Mouse (Mus musculus) Patski (cell line): ENCODE results near the gene Hsf2bp. TPM values are rescaled to one million over a fixed set of nuclear protein-coding genes. Genes with fewer than 3 reads are reported as not detected.

ENCODE experiments used
- ATAC-seq: fragments of 100-300 bp; one replicate; pipeline ENCODE4 v1.8.0; 2021
- CTCF ChIA-PET: fragments of 350-600 bp; sonication (Branson Sonifier 250); formaldehyde crosslinking; loops from one replicate; lab custom pipeline; 2022; ENCODE audit warnings: inconsistent platforms; lab: Charles Lee
- POLR2A ChIA-PET: fragments of 350-600 bp; sonication (Branson Sonifier 250); formaldehyde crosslinking; loops from one replicate; lab custom pipeline; 2022; ENCODE audit warnings: antibody characterized with exemption, inconsistent platforms; lab: Charles Lee
- DNase-seq: peaks from one replicate; pipeline ENCODE4 v3.0.0-alpha.2; 2011; ENCODE audit warnings: low read depth, low spot score
- H3K27me3 ChIP-seq: fragments of 371-371 bp; one replicate; pipeline ENCODE4 v1.5.1; 2021
- CTCF ChIP-seq: fragments of 100-300 bp; IDR thresholded peaks from one replicate; pipeline ENCODE4 v1.5.1; 2021
- in situ Hi-C: fragments of 300-500 bp; cut with MboI; formaldehyde crosslinking; loops from 3 replicates; pipeline ENCODE4 v1.11.1; 2018; ENCODE audit warnings: low pct_unique_long_range_greater_than_20kb, mixed read lengths
- polyA plus RNA-seq: library from polyadenylated mRNA; unstranded; gene quantifications from one replicate; pipeline ENCODE4 v1.2.3, GENCODE M21; 2021

Gene Hsf2bp
- polyA plus RNA-seq, 1 experiment from 2014 or later = 0.64 TPM

GRCm38 (mm10) chr17:31970890-31971289, 65.3 kb downstream of the Hsf2bp start:
- no peak for TF ChIP-seq CTCF
- peak; percentile 7 for ATAC-seq
- DNase-seq = no peak
- CTCF ChIA-PET = interaction anchor here (8.2 kb wide), 1 partner anchor 11 kb away, joined by 51 read pairs; no protein-coding TSS in a partner anchor
- in situ Hi-C loops = no loop called here
- no peaks in the 10 kb centered on the region for H3K27me3 ChIP-seq
- POLR2A ChIA-PET = no interaction called here

- POLR2A ChIA-PET = no interaction called here
- in situ Hi-C loops = no loop called here
- TF ChIP-seq CTCF = no peak
- CTCF ChIA-PET = interaction anchor here (1.0 to 8.2 kb wide), 3 partner anchors 13 to 444 kb away, joined by 3 to 51 read pairs (median 3); no protein-coding TSS in a partner anchor
- H3K27me3 ChIP-seq = no peaks in the 10 kb centered on the region
- DNase-seq = no peak
- ATAC-seq = no peak
These were observed 67.3 kb downstream of the Hsf2bp start for GRCm38 (mm10) chr17:31968801-31969200.

- in situ Hi-C loops = no loop called here
- ChIA-PET CTCF (interaction anchor here (1.3 to 8.2 kb wide), 2 partner anchors 10 to 14 kb away, joined by 3 to 51 read pairs; no protein-coding TSS in a partner anchor), POLR2A (interaction anchor here (0.7 to 3.3 kb wide), 2 partner anchors 15 to 229 kb away, joined by 4 to 15 read pairs; no protein-coding TSS in a partner anchor)
- ATAC-seq = no peak
- TF ChIP-seq CTCF = no peak
- no peak for DNase-seq
- no peaks in the 10 kb centered on the region for H3K27me3 ChIP-seq
These were observed 68.8 kb downstream of the Hsf2bp start for GRCm38 (mm10) chr17:31967311-31967710.

GRCm38 (mm10) chr17:31966566-31966965, 69.6 kb downstream of the Hsf2bp start:
- POLR2A ChIA-PET = interaction anchor here (0.7 to 3.3 kb wide), 3 partner anchors 15 to 27 kb away, joined by 3 to 15 read pairs (median 3); no protein-coding TSS in a partner anchor
- no peak for ATAC-seq

GRCm38 (mm10) chr17:31965623-31966022, 70.5 kb downstream of the Hsf2bp start:
- ChIA-PET CTCF (interaction anchor here (1.3 to 8.2 kb wide), 4 partner anchors 16 to 57 kb away, joined by 3 to 51 read pairs (median 4); no protein-coding TSS in a partner anchor), POLR2A (interaction anchor here (0.7 to 3.3 kb wide), 3 partner anchors 16 to 26 kb away, joined by 3 to 15 read pairs (median 3); no protein-coding TSS in a partner anchor)
- in situ Hi-C loops = no loop called here
- no peak for TF ChIP-seq CTCF
- DNase-seq (peak; percentile 85), ATAC-seq (peak; percentile 66)
- H3K27me3 ChIP-seq = no peaks in the 10 kb centered on the region

More at GRCm38 (mm10) chr17:31966566-31966965, 69.6 kb downstream of the Hsf2bp start:
- no peak for DNase-seq
- CTCF ChIA-PET = interaction anchor here (1.3 to 8.2 kb wide), 3 partner anchors 10 to 29 kb away, joined by 3 to 51 read pairs (median 3); no protein-coding TSS in a partner anchor
- in situ Hi-C loops = no loop called here
- no peaks in the 10 kb centered on the region for H3K27me3 ChIP-seq
- TF ChIP-seq CTCF = no peak

GRCm38 (mm10) chr17:31962930-31963329, 73.2 kb downstream of the Hsf2bp start:
- no peak for DNase-seq
- POLR2A ChIA-PET = no interaction called here
- in situ Hi-C loops = no loop called here
- ATAC-seq = no peak
- CTCF ChIA-PET = interaction anchor here (1.2 kb wide), 1 partner anchor 11 kb away, joined by 3 read pairs; no protein-coding TSS in a partner anchor
- H3K27me3 ChIP-seq = no peaks in the 10 kb centered on the region
- no peak for TF ChIP-seq CTCF

GRCm38 (mm10) chr17:31962281-31962680, 73.9 kb downstream of the Hsf2bp start:
- ChIA-PET CTCF (interaction anchor here (1.2 to 1.6 kb wide), 2 partner anchors 12 to 19 kb away, joined by 3 to 4 read pairs; no protein-coding TSS in a partner anchor), POLR2A (no interaction called here)
- DNase-seq (no peak), ATAC-seq (no peak)
- no peak for TF ChIP-seq CTCF
- in situ Hi-C loops = no loop called here
- no peaks in the 10 kb centered on the region for H3K27me3 ChIP-seq

- ATAC-seq (no peak), DNase-seq (no peak)
- no peak for TF ChIP-seq CTCF
- CTCF ChIA-PET = no interaction called here
- H3K27me3 ChIP-seq = no peaks in the 10 kb centered on the region
- in situ Hi-C loops = no loop called here
- POLR2A ChIA-PET = no interaction called here
These were observed 81.5 kb downstream of the Hsf2bp start for GRCm38 (mm10) chr17:31954551-31955140.

- ChIA-PET POLR2A (no interaction called here), CTCF (interaction anchor here (1.0 kb wide), 1 partner anchor 9 kb away, joined by 3 read pairs; no protein-coding TSS in a partner anchor)
- no peak for TF ChIP-seq CTCF
- DNase-seq (no peak), ATAC-seq (no peak)
- no peaks in the 10 kb centered on the region for H3K27me3 ChIP-seq
- in situ Hi-C loops = no loop called here
These were observed 87.1 kb downstream of the Hsf2bp start for GRCm38 (mm10) chr17:31949076-31949475.

GRCm38 (mm10) chr17:31946436-31946835, 89.7 kb downstream of the Hsf2bp start:
- no peaks in the 10 kb centered on the region for H3K27me3 ChIP-seq
- in situ Hi-C loops = no loop called here
- ATAC-seq (no peak), DNase-seq (no peak)
- no peak for TF ChIP-seq CTCF
- CTCF ChIA-PET = no interaction called here
- POLR2A ChIA-PET = interaction anchor here (1.4 kb wide), 1 partner anchor 19 kb away, joined by 3 read pairs; no protein-coding TSS in a partner anchor
